Mouse (Mus musculus) kidney, adult 18-20 months (tissue): Measurements from ENCODE around the gene Banf1.
"Not testable (repeated sequence)": the region's sequence is repeated elsewhere in the genome, so short reads cannot be mapped to it uniquely, and the experiment has no call there.

Experiments
- DNase-seq: peaks from one replicate; pipeline ENCODE4 v3.0.0; 2021

Banf1 gene

GRCm38 (mm10) chr19:5372724-5373123, 5.8 kb upstream of the Banf1 start:
- DNase-seq: no peak

DNA sequence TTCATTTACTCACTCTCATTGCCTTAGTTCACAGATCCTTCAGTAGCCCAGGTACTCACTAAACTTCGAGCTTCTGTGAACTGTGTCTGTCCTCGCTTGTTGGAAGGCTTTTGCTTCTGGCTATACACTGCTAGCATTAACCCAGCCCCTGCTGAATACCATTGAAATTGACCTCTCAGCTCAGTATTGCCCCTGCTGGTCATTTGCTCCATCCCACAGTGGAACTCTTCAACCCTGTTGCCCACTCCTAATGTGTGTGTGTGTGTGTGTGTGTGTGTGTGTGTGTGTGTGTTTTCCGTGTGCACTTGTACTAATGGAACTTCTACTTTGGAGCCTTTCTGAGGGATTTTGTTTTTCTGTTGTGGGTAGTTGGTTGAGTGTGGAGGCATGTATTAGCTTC, 4.0 kb upstream of the Banf1 start:
- DNase-seq: no peak

GRCm38 (mm10) chr19:5367455-5367854, 487 bp upstream of the Banf1 start:
- no peak for DNase-seq

GRCm38 (mm10) chr19:5366175-5367052, 554 bp downstream of the Banf1 start, which contains the start of gene Eif1ad:
TSS of gene Eif1ad (plus strand) at chr19:5366741.
- peak; percentile 98 for DNase-seq

DNA sequence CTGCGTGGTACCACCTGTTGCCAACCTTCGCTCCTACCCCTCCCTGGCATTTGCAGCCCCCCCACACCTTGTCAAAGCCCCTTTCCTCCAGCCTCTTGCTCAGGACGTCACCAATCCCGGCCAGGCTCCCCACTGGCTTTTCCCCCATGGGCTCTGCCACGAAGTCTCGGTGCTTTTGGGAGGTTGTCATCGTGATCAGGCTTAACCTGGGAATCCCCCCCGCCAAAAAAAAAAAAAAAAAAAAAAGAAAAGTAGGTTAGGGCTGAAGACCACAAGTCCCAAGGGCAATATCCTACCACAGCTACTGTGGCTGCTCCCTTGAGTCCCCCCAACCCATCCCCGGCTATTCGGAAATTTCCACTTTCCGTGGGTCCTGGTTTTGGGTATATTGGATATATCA, 1.2 kb downstream of the Banf1 start:
- no peak for DNase-seq

GRCm38 (mm10) chr19:5364124-5364523, 2.8 kb downstream of the Banf1 start:
- no peak for DNase-seq

DNA sequence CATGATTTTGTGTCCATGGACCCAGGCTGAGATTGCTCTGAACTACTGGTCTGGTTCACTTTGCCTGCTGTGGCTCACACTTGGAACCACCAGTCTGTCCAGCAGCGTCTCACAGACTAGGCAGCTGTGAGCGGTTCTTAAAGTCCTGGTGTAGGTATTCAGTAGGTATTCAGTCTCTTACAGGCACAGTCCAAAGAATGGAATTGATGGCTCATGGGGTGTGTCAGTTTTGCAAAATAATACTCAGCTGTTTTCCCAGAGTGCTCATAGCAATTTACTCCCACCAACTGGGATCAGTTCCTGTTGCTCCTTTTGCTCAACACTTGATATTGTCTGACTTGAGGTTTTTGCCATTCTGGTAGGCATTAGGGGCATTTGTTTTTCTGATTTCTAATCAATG, 4.8 kb downstream of the Banf1 start:
- DNase-seq: no peak

- DNase-seq: no peak
These were observed 10.9 kb downstream of the Banf1 start for GRCm38 (mm10) chr19:5356080-5356479.

GRCm38 (mm10) chr19:5353609-5354008, 13.4 kb downstream of the Banf1 start:
- no peak for DNase-seq

- DNase-seq: not testable (repeated sequence)
These were observed 17.5 kb downstream of the Banf1 start, which contains the start of gene Cst6 for GRCm38 (mm10) chr19:5349502-5349873. TSS of gene Cst6 (minus strand) at chr19:5349574.

- peak; percentile 52 for DNase-seq
These were observed 18.2 kb downstream of the Banf1 start for GRCm38 (mm10) chr19:5348526-5349501.

DNA sequence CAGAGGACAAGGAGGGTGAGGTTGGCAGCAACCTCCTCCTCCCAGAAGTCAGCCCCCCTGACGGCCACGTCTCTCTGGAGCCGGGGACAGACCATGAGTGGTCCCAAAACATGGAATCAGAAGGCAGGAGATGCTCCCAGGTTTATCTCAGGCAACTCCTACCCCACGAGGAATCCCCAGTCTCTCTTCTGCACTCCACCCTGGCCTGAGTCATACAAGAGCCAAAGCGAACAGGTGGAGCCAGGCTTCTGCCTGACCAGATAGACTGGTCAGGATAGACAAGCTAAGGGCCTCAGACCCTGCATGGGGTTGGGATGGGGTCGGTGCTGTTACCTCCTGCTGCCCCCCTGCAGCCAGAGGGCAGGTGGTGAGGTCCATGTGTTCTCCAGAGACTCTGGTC, 18.9 kb downstream of the Banf1 start:
- no peak for DNase-seq

DNA sequence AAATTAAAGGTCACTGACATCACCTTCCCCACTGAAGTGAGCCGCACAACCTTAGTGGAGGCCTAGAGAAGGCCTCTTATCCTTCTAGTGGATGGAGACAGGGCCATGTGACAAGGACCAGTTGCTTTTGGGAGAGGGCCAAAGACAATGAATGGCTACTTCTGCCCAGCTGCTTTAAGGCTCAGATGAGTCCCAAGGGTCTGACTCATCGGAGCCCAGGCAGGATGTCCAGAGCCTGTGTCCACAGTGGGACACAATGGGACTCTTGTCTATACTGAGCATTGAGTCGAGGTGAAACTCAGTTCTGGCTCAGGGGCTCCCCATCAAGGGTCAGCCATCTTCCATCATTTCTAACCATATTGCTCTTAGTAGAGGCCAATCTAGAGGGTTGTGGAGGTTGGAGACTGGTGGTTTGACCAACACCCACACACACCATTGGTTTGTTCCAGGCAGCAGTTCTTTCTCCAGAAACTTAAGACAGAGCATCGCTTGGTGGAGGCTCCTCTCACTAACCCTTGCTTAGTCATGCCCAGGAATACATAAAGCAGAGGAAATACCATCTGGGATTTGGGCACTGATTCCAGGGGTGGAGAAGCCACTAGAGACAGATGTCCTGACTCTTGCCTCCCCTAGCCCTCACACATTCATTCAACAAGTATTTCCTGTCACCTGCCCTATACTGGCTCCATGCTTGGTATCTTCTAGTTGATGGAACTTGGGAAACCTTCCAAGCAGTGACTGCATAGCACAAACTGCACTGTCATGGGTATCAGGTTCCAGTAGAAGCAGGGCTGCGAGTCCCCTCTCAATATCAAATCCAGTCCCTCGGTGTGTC, 21.5 kb downstream of the Banf1 start:
- DNase-seq: no peak

- no peak for DNase-seq
These were observed 25.6 kb downstream of the Banf1 start for GRCm38 (mm10) chr19:5341360-5341759.

GRCm38 (mm10) chr19:5337975-5338374, 29.0 kb downstream of the Banf1 start:
- peak; percentile 84 for DNase-seq

DNA sequence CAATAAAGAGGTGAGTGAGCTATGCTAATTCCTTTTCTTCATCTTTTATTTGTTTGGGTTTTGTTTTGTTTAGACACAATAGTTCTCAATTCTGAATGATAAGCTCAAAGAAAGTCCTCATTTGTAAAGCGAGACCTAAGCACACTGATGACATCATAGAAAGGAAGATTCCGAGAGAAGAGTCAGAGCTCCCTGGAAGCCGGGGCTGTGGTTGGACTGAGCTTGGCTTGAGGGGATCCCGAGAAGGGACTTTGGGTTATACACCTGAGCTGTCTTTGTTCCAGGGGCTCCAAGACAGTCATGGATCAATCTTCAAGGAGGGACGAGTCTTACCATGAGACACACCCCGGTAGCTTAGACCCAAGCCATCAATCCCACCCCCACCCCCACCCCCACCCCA, 31.5 kb downstream of the Banf1 start, which contains the start of gene Catsper1:
Gene Catsper1 (plus strand): TSS at position 301 of the 400 bp plus-strand sequence.
- no peak for DNase-seq

DNA sequence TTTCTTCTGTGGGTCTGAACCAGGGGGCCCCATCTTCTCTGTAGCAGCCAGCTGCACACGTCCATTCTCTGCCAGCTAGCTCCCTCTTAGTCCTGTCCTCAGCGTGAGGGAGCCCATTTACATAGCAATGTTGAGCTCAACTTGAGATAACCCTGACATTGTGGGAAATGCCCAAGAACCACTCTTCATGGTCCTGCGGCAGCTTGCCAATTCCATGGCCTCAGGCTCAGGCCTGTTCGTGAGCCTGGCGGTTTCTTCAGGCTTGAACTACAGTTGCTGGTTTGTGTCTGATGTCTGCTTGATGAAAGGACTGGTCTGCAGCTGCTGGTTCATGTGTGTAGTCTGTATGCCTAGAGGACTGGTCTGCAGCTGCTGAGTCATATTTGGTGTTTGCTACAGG, 32.2 kb downstream of the Banf1 start:
- DNase-seq: no peak

GRCm38 (mm10) chr19:5327970-5328369, 39.0 kb downstream of the Banf1 start:
- DNase-seq: no peak

GRCm38 (mm10) chr19:5323801-5324200, 43.2 kb downstream of the Banf1 start:
- peak; percentile 62 for DNase-seq
